Mouse (Mus musculus): ENCODE measurements at regions not wholly inside any gene's neighbourhood (a gene's known extent, or its start where the extent isn't known, plus 50 kb on each side); places are given as distances from the start of the nearest gene placed in this dataset.

DNA sequence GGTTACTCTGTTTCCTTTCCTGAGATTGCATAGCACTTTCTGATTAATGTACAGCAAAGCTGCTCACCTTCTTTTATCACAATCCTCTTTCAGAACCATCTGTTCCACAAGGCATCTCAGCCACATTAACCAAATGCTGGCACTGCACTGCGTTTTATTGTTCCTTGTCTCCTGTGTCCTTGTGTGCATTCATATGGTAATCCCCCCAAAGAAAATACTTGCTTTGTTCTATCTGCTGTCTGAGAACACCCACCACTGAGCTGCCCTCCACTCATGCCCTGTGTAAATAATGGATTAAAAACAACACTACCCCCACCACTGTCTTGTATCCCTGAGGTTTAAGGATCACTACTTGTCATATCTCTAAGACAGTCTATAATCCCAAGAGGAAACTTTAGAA, 335.1 kb downstream of the Tmem182 start:
- TF ChIP-seq CTCF (IDR thresholded peaks at IDR 0.05; ENCODE audit: control insufficient read depth, insufficient read depth, insufficient read length) (no peak), USF1 (IDR thresholded peaks at IDR 0.05; ENCODE audit: low read depth) (no peak), CEBPB (IDR thresholded peaks at IDR 0.05; ENCODE audit: low read depth) (no peak)

Data from C2C12 (cell line).